Mouse (Mus musculus): ENCODE measurements around the gene Cdk12. TPM values are rescaled to one million over a fixed set of nuclear protein-coding genes. Genes with fewer than 3 reads are reported as not detected.
A peak's percentile ranks its signal among the peaks of the same experiment; 100 is the strongest.
"Not testable (repeated sequence)": the region's sequence is repeated elsewhere in the genome, so short reads cannot be mapped to it uniquely, and the experiment has no call there.

Gene Cdk12
- polyA plus RNA-seq (2015; fragmentation: Nextera tagmentation; extraction: Ambion mirVana), result 7.6 and 7.7 TPM in 2 replicates

DNA sequence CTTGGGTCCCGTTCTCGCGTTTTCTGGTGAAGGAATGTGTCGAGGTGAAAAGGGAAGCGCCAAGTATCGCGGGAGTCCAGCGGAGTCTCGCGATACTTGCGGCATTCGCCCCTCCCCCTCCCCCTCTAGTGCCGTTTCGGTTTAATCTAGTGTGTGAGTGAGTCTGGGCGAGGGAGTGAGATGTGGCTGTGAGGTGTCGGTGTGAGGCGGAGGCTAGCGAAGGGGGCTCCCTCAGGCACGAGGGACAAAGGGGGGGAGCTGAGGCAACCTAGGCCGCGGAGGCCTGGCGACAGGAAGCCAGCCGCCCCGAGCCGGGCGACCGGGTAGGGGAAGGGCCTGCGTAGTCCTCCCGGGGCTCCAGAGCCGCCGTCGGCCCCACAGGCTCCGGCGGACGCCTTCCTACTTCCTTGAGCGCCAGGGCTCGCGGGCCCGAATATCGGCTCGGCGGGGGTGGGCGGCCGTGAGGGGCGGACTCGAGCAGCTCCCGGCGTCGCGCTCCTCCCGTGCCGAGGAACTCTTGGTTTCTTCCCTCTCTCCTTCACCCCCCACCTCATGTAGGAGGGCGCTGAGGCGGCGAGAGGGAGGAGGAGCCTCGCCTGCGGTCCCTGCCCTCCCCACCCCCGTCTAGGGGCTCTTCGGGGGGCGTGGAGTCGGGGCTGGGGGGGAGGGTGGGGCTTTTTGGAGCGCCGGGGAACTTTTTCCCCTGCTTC lies at the start of gene Cdk12:
Cdk12 (plus strand) TSS at position 419 of the 710 bp plus-strand sequence.
- ATAC-seq (ENCODE audit: insufficient read depth, low FRiP score), result peak; percentile 93
- Histone ChIP-seq H3K4me3 (replicated peaks; ENCODE audit: low read length) (peak within 1 kb of the TSS; percentile 85), H3K27me3 (ENCODE audit: control insufficient read depth, insufficient read depth, low read length) (no peaks in the 10 kb centered on the region), H3K4me1 (ENCODE audit: control insufficient read depth, insufficient read depth, low read length) (peaks cover 11% of the 10 kb centered on the region), H3K27ac (ENCODE audit: low read length) (peak within 1 kb of the TSS; percentile 100), H3K9ac (ENCODE audit: low read length) (peak within 1 kb of the TSS; percentile 99), H3K9me3 (replicated peaks; ENCODE audit: control insufficient read depth, low read length) (no peaks in the 10 kb centered on the region), H3K36me3 (ENCODE audit: control insufficient read depth, insufficient read depth, low read length) (no peaks in the 10 kb centered on the region), H3K4me2 (ENCODE audit: low read depth, low read length) (peak within 1 kb of the TSS; percentile 94)
- under 1% methylated on average over 61 of the region's 63 CpGs for WGBS

DNA sequence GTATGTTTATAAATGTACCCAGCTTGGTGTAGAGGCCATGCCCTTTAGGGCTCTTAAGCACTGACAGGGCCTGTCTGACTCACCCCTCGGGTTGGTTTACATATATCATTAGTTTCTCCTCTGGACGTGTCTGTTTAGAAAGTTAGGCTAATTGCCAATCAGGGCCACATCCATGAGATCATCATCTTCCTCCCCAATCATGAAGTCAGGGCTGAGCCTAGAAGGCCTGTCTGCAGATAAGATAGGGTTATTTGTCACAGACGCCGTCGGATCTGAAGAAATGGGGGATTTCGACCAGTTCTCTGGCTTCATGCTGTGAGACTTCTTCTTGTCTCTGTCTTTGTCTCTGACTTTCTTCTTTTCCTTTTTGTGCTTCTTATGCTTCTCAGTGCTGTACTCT lies 47.8 kb upstream of the Cdk12 start:
- H3K9ac ChIP-seq (ENCODE audit: low read length), result no peak overlapping the region
- H3K4me2 ChIP-seq (ENCODE audit: low read depth, low read length), result no peak overlapping the region
- no peaks in the 10 kb centered on the region for H3K9me3 ChIP-seq (replicated peaks; ENCODE audit: control insufficient read depth, low read length)
- H3K4me1 ChIP-seq (ENCODE audit: control insufficient read depth, insufficient read depth, low read length), result no peaks in the 10 kb centered on the region
- H3K27me3 ChIP-seq (ENCODE audit: control insufficient read depth, insufficient read depth, low read length), result no peaks in the 10 kb centered on the region
- H3K36me3 ChIP-seq (ENCODE audit: control insufficient read depth, insufficient read depth, low read length), result peaks cover 25% of the 10 kb centered on the region; the same call in 1 of the 2 replicates
- no peak overlapping the region for H3K4me3 ChIP-seq (replicated peaks; ENCODE audit: low read length)
- no peak overlapping the region for H3K27ac ChIP-seq (ENCODE audit: low read length)
- no peak for ATAC-seq (ENCODE audit: insufficient read depth, low FRiP score)
- WGBS, result 66% methylated on average over 6 of the region's 6 CpGs

- no peaks in the 10 kb centered on the region for H3K9me3 ChIP-seq (replicated peaks; ENCODE audit: control insufficient read depth, low read length)
- 92% methylated on average over 1 of the region's 1 CpGs for WGBS
- no peak overlapping the region for H3K27ac ChIP-seq (ENCODE audit: low read length)
- no peak overlapping the region for H3K9ac ChIP-seq (ENCODE audit: low read length)
- peaks cover 22% of the 10 kb centered on the region for H3K36me3 ChIP-seq (ENCODE audit: control insufficient read depth, insufficient read depth, low read length)
- no peak overlapping the region for H3K4me2 ChIP-seq (ENCODE audit: low read depth, low read length)
- H3K4me1 ChIP-seq (ENCODE audit: control insufficient read depth, insufficient read depth, low read length), result no peaks in the 10 kb centered on the region
- H3K27me3 ChIP-seq (ENCODE audit: control insufficient read depth, insufficient read depth, low read length), result no peaks in the 10 kb centered on the region
- H3K4me3 ChIP-seq (replicated peaks; ENCODE audit: low read length), result no peak overlapping the region
- ATAC-seq (ENCODE audit: insufficient read depth, low FRiP score), result no peak
These were observed 34.5 kb upstream of the Cdk12 start for GRCm38 (mm10) chr11:98168400-98168799.

GRCm38 (mm10) chr11:98182149-98182548 lies 20.7 kb upstream of the Cdk12 start:
- H3K27ac ChIP-seq (ENCODE audit: low read length); H3K27me3 ChIP-seq (ENCODE audit: control insufficient read depth, insufficient read depth, low read length); H3K9ac ChIP-seq (ENCODE audit: low read length); H3K9me3 ChIP-seq (replicated peaks; ENCODE audit: control insufficient read depth, low read length); H3K4me3 ChIP-seq (replicated peaks; ENCODE audit: low read length); ATAC-seq (ENCODE audit: insufficient read depth, low FRiP score); H3K4me2 ChIP-seq (ENCODE audit: low read depth, low read length); H3K4me1 ChIP-seq (ENCODE audit: control insufficient read depth, insufficient read depth, low read length): not testable (repeated sequence)
- H3K36me3 ChIP-seq (ENCODE audit: control insufficient read depth, insufficient read depth, low read length), result peaks cover 27% of the 10 kb centered on the region
- 92% methylated on average over 3 of the region's 3 CpGs for WGBS

DNA sequence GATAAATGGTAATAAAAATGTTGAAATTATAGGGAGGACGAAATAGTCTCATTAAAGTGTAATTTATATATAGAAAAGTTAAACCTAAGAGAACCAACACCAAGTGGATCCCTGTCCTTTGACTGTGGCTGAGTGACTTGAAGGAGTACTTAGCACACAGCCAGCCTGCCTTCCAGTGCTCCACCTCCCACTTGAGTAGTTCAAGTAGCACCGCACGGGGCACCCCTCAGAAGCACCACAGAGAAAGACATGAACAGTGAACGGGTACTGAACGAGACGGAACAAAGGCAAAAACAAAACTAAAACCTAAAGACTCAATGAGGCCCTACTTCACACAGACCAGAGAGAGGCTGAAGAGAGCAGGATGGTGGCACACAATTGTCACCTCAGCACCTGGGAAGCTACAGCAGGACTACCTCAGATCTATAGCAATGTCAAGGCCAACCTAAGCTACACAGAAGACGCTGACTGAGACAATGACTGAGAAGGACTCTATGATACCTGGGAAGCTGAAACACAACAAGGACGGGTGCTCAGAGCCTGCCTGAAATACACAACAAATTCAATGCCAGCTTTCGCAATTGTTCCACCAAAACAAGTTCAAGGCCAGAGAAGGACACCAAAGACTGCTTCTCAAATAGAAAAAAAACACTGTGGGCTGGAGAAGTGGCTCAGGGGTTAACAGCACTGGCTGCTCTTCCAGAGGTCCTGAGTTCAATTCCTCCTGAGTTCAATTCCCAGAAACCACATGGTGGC lies 15.0 kb upstream of the Cdk12 start:
- Histone ChIP-seq H3K4me2 (ENCODE audit: low read depth, low read length) (no peak overlapping the region), H3K36me3 (ENCODE audit: control insufficient read depth, insufficient read depth, low read length) (peaks cover 18% of the 10 kb centered on the region), H3K4me1 (ENCODE audit: control insufficient read depth, insufficient read depth, low read length) (peaks cover 9% of the 10 kb centered on the region), H3K9me3 (replicated peaks; ENCODE audit: control insufficient read depth, low read length) (no peaks in the 10 kb centered on the region), H3K9ac (ENCODE audit: low read length) (no peak overlapping the region), H3K4me3 (replicated peaks; ENCODE audit: low read length) (no peak overlapping the region), H3K27me3 (ENCODE audit: control insufficient read depth, insufficient read depth, low read length) (no peaks in the 10 kb centered on the region), H3K27ac (ENCODE audit: low read length) (no peak overlapping the region)
- no peak for ATAC-seq (ENCODE audit: insufficient read depth, low FRiP score)
- WGBS, result 93% methylated on average over 9 of the region's 9 CpGs

DNA sequence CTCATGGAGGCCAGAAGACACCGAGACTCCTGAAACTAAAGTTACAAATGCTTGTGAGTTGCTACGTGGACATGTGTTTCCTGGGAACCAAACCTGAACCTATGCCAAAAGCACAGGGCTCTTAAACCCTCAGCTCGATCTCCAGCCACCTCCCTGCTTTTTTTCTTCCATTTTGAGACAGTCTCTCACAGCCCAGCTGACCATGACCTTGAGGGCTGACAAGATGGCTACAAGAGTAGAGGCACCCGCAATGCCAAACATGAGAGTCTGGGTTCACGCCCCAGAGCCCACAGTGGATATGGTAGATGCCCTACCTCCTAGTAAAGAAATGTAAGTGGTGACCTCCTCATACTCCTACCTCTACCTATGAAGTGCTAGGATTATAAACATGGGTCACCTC lies 12.0 kb upstream of the Cdk12 start:
- H3K27me3 ChIP-seq (ENCODE audit: control insufficient read depth, insufficient read depth, low read length), result no peaks in the 10 kb centered on the region
- 81% methylated on average over 5 of the region's 5 CpGs for WGBS
- no peak for ATAC-seq (ENCODE audit: insufficient read depth, low FRiP score)
- H3K36me3 ChIP-seq (ENCODE audit: control insufficient read depth, insufficient read depth, low read length), result peaks cover 4% of the 10 kb centered on the region; the same call in 1 of the 2 replicates
- no peak overlapping the region for H3K4me2 ChIP-seq (ENCODE audit: low read depth, low read length)
- H3K9me3 ChIP-seq (replicated peaks; ENCODE audit: control insufficient read depth, low read length), result no peaks in the 10 kb centered on the region
- H3K4me3 ChIP-seq (replicated peaks; ENCODE audit: low read length), result no peak overlapping the region
- no peak overlapping the region for H3K9ac ChIP-seq (ENCODE audit: low read length)
- peaks cover 9% of the 10 kb centered on the region for H3K4me1 ChIP-seq (ENCODE audit: control insufficient read depth, insufficient read depth, low read length)
- H3K27ac ChIP-seq (ENCODE audit: low read length), result no peak overlapping the region

DNA sequence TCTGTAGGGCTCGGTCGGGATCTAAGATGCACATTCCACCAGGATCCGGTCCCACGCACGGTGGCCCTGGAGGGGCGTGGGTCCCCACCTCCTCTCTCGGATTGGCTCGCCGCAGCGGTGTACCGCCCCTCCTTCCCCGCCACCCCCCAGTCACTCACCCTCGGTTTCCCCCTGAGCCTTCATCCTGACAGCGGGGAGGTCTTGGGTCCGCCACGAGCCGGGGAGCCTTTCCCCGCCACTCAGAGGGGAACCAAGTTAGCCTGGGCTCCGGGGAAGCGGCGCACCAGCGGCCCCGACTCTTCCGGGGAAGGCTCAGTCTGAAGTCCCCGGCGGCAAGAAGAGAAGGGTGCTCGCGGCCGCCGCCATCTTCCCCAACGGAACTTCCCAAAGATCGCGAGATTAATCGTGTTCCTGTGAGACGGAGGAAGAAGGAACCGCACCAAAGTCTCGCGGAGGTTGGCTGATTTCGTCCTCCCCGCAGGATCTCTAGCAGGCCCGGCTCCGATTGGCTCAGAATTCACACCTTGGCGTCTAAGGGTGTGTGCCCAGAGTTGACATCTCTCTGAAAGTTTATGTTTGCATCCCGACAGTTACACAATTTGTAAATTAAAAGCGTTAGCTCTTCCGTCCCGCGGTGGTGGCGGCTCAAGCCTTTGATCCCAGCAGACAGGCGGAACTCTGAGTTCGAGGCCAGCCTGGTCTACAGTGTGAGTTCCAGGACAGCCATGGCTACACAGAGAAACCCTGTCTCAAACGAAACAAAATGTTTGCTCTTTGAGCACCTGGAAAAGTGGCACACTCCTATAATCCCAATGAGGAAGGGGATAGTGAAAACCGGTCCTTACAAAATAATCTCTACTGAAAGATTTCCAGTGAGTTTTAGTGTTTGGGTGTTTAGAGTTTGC lies 9.7 kb upstream of the Cdk12 start, which contains the start of gene Med1:
Med1 (minus strand) TSS at position 393 of the 905 bp plus-strand sequence.
- H3K4me3 ChIP-seq (replicated peaks; ENCODE audit: low read length), result peak within 1 kb of the TSS; percentile 97
- H3K9ac ChIP-seq (ENCODE audit: low read length), result peak within 1 kb of the TSS; percentile 95
- H3K4me2 ChIP-seq (ENCODE audit: low read depth, low read length), result peak within 1 kb of the TSS; percentile 83
- H3K4me1 ChIP-seq (ENCODE audit: control insufficient read depth, insufficient read depth, low read length), result peaks cover 9% of the 10 kb centered on the region
- peak; percentile 96 for ATAC-seq (ENCODE audit: insufficient read depth, low FRiP score)
- H3K36me3 ChIP-seq (ENCODE audit: control insufficient read depth, insufficient read depth, low read length), result peaks cover 4% of the 10 kb centered on the region; the same call in 1 of the 2 replicates
- no peaks in the 10 kb centered on the region for H3K27me3 ChIP-seq (ENCODE audit: control insufficient read depth, insufficient read depth, low read length)
- under 1% methylated on average over 53 of the region's 53 CpGs for WGBS
- H3K9me3 ChIP-seq (replicated peaks; ENCODE audit: control insufficient read depth, low read length), result no peaks in the 10 kb centered on the region
- peak within 1 kb of the TSS; percentile 95 for H3K27ac ChIP-seq (ENCODE audit: low read length)

GRCm38 (mm10) chr11:98201791-98202640 lies 843 bp upstream of the Cdk12 start:
- Histone ChIP-seq H3K4me1 (ENCODE audit: control insufficient read depth, insufficient read depth, low read length) (peaks cover 11% of the 10 kb centered on the region), H3K27me3 (ENCODE audit: control insufficient read depth, insufficient read depth, low read length) (no peaks in the 10 kb centered on the region), H3K4me3 (replicated peaks; ENCODE audit: low read length) (peak overlapping the region; percentile 85), H3K9me3 (replicated peaks; ENCODE audit: control insufficient read depth, low read length) (no peaks in the 10 kb centered on the region), H3K4me2 (ENCODE audit: low read depth, low read length) (peak overlapping the region; percentile 94), H3K36me3 (ENCODE audit: control insufficient read depth, insufficient read depth, low read length) (no peaks in the 10 kb centered on the region), H3K9ac (ENCODE audit: low read length) (peak overlapping the region; percentile 80), H3K27ac (ENCODE audit: low read length) (peak overlapping the region; percentile 78)
- ATAC-seq (ENCODE audit: insufficient read depth, low FRiP score), result no peak
- WGBS, result under 1% methylated on average over 27 of the region's 27 CpGs

Measured in stomach, embryonic 16.5 days (tissue).